Mouse (Mus musculus) left cerebral cortex, adult 11 months (tissue): ENCODE results near the gene Ndufb4.
"Not testable (repeated sequence)": the region's sequence is repeated elsewhere in the genome, so short reads cannot be mapped to it uniquely, and the experiment has no call there.

ENCODE experiments used
- DNase-seq: peaks from one replicate; pipeline ENCODE4 v3.0.0; 2022; ENCODE audit warnings: low spot score

The Ndufb4 gene

DNA sequence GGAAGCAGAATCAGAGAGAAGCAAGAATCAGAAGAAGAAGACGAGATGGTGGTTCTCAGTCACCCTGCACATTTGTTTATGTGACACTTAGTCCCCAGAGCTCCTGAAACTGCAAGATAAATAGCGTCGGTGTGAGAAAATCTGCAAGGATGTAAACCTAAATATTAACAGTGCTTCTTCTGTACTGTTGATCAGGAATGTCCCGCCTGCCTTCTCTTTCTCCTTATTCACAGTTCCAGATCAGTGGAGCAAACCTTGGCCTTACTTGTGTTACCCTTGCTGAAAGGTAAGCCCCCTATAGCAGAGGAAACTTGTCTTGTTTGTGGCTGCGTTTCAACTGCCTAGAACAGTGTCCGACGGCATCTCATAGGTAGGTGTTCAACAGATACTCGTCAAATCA is 23.3 kb upstream of the Ndufb4 start:
- no peak for DNase-seq

DNA sequence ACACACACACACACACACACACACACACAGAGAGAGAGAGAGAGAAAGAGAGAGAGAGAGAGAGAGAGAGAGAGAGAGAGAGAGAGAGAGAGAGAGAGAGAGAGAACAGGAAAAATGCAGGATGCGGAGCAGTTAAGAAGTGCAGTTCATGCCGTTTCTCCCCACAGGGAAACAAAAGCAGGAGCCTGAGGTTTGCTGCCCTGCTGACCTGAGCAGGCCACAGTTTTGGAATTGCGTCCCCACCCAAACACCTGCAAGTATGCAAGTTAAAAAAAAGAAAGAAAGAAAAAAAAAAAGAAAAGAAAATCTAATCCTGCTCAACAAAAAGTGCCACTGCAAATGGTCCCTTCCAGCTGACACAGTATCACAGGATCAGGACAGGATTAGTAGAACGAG is 22.4 kb upstream of the Ndufb4 start:
- DNase-seq: no peak

DNA sequence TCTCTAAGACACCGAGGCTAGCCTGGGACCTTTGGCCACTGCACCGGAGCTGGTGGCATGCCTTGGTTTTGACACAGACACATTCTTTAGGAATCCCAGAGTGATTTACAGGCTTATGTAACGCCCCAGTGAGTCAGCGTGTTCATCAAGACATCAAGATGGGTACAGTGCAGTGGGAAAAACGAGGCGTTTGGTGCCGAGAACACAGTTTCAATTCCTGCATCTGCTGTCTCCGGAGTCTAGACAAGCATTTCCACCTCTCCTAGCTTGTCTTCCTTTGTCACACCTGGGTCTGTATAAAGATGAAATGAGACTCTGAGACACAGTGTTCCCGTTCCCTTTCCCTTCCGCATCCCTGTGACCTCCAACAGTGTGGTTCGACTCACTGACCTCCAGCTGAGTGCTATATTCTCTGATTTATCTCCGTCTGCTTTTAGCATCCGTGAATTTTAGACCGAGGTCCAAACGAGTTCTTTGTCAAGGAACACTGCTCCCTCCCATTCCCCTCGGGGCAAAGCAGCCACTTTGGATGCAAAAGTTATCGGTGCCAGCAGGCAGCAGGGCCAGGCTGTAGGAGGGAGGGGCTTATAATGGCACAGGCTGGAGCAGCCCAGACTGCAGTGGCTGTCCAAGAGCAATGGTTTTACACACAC is 21.9 kb upstream of the Ndufb4 start:
- peak; percentile 61 for DNase-seq

DNA sequence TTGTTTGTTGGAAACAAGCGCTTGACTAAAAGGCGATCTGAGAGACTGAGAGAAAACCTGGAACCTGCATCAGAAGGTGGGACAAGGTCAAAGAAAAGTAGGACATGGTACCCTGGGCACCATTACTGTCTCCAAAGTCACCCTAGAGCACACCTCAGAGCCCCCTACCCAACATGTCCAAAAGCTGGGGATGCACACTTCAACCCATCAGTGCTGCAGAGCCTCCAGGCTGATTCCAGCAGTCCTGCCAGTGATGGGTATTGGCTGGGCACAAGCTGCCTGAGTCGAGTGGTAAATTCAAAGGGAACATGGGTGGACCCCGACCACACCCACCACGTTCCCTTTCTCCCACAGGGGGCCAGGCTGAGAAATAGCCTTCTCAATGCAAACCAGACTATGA is 21.1 kb upstream of the Ndufb4 start:
- no peak for DNase-seq

DNA sequence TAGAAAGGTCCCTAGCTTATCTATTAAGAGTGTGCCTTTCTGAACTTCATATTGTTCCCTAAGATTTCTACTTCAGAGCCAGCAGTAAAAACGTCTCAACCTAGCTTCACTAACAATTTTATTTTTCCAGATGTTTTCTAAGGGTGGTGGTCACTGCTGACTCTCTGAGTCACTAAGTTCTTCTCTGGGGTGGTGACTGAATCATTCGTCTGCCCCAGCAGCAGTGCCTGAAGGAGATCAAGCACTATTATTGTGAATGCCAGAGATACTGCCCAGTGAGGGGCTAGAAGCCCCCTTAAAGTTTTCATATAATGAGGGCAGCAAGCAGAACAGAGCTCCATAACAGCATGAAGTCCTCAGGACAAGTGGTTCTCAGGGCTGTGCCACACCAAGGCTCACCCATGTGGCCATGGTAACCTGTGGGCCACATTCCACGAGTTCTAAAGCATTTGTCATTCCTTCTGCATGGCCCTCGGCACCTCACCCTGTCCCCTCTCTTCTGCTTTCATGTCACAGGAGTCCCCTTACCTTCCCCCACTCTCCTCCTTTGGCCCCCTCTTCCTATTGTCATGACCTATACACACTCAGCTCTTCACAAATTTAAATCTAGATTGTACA is 16.5 kb upstream of the Ndufb4 start:
- no peak for DNase-seq

DNA sequence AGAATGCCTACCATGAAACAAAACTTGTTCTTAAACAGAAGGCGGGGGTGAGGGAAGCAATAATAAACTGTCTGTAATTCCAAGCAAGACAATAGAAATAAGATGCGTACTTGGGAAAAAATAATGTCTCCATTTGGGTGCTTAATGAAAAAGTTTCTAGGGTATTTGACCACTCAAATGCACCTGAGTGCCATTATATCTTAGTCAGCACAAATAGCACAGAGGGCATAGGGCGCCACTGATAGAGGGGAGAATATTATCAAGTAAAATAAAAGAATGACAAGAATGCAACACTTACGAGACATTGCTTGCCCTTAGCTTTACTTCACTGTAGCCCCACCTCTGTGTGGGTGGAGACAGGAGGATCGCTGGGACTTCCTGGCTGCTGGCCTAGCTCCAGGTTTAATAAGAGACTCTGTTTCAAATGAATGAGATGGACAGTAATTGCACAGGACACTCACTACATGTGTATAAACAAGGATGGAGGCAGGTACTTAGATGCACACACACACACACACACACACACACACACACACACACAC is 11.2 kb upstream of the Ndufb4 start:
- no peak for DNase-seq

DNA sequence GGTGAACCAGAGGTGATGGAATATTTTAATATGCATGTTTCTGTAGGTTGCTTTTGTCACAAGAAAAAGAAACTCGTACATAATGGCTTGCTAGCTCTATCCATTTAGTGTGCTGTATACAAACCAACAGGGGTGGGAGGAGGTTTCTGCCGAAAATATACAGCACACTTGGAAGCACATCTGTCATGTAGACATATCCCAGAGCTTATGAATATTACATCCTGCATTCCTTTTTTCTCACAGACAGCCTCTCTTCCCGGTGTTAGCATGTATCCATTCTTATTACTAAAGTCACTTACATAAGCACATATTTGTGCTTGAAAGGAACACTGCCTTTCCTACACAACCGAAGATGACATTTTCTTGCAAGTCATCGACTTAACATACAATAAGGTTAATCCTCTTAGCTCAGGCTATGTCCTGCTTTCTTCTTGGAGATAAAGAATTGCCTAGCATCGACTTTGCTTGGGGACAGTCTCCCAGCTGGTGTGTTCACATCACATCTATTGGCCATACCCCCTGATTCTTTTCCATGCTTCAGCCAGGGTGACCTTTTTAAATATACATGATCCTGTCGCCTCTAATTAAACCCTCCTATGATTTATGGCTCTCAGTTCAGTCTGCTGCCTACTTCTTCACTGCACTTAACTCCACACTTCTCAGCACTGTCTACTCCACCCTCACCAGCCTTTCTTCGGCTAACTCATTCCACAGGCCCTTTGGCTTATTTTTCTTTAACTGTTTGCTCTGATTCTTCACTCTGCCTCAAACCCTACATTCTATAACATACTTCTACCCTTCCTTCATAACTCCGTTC is 9.6 kb upstream of the Ndufb4 start:
- DNase-seq: no peak

DNA sequence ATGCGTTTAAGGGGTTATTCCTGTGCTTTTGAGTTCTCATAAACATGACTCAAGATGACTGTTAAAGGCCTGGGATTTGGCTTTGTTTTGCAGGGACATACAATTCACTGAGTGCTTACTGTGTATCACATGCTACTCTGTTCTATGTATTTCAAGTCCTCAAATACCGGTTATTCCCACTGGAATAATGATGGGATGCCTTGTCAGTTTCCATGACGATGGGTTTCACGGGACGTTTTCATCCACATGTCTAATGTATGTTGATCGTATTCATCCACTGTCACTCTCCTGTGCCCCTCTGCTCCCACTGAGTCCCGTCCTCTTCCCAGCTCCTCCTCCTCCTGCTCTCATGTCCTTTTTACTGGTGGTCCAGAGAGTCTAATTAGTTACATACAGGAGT is 2.5 kb upstream of the Ndufb4 start:
- DNase-seq: no peak

DNA sequence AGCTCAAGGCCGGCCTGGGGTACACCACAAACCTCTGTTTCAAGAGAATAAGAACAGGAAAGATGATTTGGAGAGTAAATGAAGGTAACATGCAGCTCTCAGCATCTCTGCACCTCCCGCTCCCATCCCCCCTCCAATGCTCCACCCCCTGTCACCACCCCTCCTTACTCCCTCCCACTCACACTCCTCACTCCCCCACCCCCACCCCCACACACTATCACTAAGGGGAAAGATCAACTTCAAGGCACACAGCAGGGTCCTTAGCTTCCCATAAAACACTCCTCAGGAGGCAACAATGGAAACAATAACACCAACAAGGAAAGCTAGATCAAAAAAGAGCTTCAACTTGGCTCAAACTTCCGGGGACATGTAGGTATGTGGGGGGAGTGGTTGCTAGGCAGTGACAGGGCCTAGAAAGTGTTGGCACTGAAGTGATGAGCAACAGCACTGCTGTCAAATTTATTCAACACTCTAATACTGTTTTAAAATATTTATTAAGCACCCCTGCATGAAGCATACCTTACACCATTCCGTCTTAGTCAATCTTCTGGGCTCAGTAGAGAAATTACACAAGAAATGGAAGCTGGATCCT is 1.6 kb upstream of the Ndufb4 start:
- no peak for DNase-seq

DNA sequence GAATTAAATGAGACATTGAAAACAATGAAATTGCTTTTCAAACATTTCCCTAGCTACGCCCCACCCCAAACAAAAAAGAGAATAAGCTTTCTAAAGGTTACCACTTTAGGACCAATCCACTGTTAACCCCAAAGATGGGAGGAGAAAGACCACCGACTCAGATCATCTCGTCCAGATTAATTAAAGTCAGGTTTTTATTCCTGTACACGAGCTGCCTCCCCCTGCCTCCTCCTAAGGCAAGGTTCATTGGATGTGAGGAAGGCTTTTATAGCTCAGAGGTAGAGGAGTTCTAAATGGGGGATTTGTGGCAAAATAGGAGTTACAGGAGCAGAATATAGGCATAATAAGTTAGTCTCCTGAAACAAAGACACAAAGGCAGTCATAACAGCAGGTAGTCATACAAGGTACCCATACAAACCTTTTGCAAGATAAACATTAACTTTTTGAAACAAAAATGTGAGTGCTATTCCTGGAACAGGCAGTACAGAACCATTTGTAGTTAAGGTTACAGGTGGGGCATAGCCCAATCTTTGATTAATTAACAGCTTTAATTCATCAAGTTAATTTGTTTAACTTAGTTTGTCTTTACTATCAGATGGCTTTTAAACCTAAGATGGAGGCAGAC is 690 bp upstream of the Ndufb4 start:
- DNase-seq: no peak

DNA sequence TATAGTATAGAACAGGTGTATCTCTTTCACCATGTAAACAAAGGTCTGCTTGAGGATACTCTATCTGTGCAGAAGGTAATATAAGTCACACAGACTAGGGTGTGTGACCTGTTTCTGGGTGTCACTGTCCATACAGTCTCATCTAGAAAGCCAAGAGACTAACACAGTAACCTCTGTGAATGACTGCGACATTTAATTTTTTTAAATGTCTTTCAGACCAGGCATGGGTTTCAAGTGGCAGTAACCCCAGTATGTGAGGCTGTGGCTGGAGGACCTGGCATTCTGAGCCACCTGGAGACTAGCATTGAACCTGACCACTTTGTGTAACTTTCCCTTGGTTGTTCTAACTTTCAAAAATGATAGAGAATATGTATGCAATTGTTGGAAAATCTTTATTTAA is 1.2 kb downstream of the Ndufb4 start:
- no peak for DNase-seq

DNA sequence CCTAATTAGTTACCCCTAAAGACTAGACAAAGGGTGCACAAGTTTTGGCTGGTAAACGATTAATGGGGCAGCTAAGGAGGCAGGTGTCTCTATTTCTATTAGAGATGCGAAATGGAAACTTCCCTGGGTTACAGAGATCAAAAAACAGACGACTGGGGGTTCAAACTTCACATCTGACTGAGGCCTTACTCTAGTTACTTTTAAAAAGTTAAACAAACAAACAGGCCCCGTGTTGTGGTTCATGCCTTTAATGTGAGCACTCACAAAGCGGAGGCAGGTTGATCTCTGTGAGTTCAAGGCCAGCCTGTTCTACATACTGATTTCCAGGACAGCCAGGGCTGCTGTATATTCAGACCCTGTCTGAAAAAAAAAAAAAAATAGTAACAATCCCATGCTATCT is 1.6 kb downstream of the Ndufb4 start:
- DNase-seq: no peak

DNA sequence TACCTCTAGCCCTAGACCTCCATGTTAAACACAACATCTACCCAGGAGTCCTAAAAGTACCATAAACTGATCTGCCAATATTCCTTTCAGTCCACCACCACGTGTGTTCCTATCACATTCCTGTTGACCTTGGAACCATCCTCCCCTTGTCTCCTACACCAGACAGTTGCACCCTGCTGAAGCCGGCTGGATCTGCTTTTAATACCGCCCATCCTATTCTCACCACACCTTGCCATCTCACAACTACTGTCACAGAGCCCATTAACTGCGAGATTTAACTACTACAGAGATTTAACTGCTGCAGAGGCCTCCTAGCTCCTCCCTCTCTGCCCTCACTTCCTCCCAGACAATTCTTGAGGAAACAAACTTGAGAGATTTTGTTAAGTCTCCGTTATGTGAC is 2.8 kb downstream of the Ndufb4 start:
- DNase-seq: no peak

DNA sequence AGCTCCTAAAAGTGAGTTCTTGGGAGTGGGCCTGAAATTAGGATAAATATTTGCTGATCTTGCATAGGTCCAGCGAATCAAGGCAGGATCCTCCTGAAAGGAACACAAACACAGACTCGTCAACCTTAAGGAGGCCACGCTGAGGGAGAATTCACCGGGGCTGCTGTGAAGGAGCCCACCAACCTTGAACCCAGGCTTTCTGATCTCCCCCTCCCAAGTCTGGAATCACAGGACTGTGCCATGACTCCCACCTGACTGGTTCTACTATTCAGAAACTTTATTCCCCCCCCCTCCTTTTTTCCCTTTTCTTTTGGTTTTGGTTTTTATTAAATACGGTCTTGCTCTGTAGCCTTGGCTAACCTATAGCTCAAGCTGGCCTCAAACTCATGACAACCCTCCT is 5.2 kb downstream of the Ndufb4 start:
- DNase-seq: no peak

DNA sequence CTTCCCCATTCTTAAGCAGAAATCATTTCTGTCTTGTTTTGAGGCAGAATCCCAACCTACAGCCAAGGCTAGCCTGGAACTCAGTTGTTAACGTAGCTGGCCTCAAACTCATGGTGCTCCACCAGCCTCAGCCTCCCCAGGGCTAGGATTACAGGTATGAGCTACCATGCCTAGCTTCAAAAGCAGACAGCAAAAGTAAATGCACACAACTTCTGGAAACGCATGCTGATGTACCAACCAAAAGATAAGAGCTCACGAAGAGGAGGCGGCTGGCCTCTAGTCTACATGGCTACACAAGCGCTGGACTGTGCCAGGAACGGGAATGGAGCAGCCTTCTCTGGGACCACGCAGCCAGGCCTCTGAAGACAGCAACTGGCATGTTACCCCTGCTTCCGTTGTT is 6.3 kb downstream of the Ndufb4 start:
- DNase-seq: no peak

DNA sequence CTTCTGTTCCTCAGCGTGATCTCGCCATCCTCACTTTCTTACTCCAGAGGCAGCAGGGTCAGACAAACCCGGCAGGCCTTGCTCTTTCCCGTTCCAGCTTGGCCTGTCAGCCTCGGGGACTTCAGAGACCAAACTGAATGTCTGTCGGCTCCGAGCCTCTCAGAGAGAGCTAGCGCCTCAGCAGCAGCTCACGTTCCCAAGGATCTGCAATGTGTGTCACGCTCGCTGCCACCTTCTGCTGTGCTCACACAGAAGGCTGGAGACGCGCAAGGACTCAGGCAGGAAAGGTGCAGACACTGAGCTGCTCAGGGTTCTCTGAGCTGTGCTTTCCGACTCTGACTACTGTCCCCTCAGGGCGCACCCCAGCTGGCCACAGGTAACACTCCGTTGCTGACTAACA is 7.2 kb downstream of the Ndufb4 start:
- no peak for DNase-seq

DNA sequence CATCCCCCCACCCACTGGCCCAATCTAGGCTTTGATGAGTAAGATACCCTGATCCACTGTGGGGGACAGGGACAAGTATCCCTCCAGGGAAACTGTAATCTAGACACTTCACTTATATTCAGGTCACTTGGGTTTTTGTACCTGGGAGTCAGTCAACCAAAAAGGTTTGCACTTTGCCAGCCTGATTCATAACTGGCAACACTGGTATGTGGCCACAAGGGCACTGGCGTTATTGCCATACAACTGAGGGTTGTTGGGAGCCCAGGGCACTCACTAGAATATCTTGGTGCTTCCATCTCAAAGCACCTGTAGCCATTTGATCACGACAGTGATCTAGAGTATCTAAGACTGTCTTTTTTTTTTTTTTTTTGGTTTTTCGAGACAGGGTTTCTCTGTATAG is 8.5 kb downstream of the Ndufb4 start:
- no peak for DNase-seq

DNA sequence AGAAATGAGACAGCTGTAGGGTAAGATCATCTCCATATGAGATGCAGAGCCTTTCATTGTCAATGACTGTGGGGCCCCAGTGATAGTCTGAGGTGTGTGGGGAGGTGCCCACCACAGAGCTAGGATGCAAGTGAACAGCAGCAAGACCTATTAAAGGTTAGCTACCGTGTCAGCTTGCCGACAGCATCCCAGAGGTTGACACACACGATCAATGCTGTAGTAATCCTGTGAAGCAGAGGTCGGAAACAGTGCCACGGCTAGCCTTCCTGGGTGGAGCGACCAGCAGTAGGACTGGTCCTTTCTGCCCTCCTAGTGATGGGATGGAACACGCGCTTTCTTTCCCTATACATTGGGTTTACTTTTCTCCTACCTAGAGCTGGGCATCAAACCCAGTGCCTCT is 9.0 kb downstream of the Ndufb4 start:
- DNase-seq: no peak

DNA sequence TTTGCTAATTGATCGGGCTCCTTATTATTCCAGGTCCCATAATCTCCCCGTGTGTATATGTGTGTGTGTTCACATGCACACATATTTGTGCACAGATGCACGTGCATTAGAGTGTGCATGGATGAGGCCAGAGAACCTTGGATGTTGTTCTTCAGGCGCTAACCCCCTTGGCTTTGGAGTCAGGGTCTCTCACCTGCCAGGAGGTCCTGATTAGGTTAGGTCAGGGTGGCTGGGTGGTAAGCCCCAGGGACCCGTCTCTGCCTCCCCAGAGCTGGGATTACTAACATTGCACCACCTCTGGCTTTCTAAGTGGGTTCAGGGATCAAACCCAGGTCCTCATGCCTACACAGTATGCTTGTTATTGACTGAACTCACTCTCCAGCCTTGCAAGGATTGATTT is 9.8 kb downstream of the Ndufb4 start:
- no peak for DNase-seq

DNA sequence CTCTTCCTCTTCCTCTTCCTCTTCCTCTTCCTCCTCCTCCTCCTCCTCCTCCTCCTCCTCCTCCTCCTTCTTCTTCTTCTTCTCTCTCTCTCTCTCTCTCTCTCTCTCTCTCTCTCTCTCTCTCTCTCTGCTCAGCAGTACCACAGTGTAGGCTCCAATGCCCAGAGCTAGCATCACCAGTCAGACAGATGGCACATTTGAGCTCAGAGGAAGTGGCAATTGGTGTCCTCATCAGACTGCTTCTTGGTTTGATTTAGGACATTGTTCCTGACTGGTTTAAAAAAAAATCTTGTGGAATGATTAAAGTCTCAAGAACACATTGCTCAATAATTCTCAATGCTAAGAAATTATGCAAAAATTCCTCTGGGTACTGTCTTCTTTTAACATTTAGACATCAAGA is 13.7 kb downstream of the Ndufb4 start:
- not testable (repeated sequence) for DNase-seq

DNA sequence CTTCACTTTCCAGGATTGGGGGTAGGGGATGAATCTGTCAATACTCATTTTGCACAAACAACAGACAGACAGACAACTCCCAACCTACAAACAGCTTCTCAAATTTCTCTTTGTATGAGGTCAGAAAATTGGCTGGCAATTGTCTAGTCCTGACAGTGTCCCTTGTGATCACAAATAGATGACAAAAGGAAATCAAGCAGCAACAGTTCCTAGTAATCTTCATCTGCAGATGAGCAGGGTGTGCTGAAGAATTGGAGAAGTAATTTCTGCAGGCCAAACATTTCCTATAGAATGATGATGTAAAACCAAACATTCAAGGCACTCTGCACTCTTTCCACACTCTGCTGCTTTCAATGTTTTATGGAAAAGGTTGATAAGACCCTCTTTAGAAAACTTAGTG is 16.5 kb downstream of the Ndufb4 start:
- DNase-seq: no peak

DNA sequence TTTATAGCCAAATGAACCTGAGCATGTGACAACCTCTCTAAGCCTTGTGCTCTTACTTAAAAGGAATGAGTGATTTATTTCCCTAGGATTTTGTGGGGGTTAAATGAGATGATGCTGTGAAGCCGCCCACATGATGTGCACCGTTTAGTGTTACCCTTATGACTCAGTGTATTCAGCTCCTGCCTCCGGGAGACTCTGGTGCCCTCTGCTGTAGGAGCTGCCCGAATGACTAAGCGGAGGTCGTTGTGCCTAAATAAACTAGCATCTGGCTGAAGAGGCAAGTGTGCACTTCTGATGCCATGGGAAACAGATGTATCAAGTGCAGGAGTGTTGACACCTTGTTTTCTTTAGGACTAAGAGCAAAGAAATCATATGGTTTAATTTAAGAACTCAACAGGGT is 18.1 kb downstream of the Ndufb4 start:
- DNase-seq: peak; percentile 62
